Mouse (Mus musculus) ovary, postnatal 36 days (tissue): ENCODE measurements around the gene 1700025G04Rik.
A peak's percentile ranks its signal among the peaks of the same experiment; 100 is the strongest.

ENCODE experiments used
- DNase-seq: peaks from one replicate; pipeline ENCODE4 v3.0.0; 2022; ENCODE audit warnings: low spot score, mixed read lengths

Gene 1700025G04Rik

DNA sequence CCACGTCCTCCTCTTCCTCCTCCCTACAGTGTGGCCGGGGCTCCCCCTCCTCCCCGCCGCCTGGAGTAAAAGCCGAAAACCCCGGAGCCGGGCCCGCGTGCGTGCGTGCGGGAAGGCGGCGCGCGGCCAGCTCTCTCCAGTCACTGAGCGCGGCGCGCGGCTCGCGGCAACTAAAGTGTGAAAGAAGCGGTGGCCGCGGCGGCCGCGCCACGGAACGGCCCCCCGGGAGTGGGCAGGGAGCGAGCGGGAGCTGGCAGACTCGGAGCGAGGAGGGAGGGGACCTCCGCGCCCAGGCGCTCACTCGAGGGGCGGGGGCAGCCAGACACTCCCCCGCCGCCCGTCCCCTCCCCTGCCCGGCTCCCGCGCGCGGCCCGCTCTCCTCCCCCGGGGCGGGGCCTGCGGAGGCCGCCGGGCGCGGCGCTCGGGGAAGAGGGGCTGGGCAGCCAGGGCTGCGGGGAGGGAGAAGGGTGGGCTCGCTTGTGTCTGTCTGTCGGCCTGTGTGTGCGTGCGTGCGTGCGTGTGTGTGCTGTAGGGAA, at the start of gene 1700025G04Rik:
1700025G04Rik (minus strand) TSS at position 108 of the 536 bp plus-strand sequence.
- DNase-seq = peak; percentile 90

- DNase-seq = no peak
Measured at GRCm38 (mm10) chr1:152139496-152139895, 49.6 kb upstream of the 1700025G04Rik start.

DNA sequence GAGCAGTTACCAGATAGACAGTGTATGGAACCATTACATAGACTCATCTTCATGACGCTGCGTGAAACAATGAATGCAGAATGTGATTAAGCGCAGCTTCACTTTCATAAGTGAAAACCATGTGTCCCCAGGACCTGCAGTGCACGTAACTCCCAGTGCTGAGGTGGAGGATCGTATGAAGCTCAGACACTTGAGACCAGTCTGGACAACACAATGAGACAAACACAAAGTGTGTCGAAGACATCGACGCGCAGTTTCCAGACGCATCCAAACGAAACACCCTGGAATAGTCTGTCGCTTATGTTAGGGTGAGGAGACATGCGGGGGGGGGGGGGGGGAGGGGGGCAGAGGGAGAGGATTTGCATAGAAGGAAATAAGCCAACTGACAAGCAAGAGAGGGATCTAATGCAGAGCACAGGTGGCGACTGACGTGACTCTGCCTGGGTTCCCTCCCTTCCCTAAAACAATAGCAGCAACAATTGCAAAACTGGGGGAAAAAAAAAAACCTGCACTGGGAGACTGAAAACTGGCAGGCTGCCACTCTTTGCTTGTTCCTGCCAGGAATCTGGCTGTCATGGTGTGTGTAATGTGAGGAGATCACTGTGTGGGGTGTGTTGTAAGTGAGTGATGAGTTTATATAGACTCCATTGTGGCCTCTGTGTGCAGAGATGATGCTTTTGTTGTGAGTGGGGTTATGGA, 40.3 kb upstream of the 1700025G04Rik start:
- peak; percentile 14 for DNase-seq

GRCm38 (mm10) chr1:152125451-152125850, 35.5 kb upstream of the 1700025G04Rik start:
- DNase-seq = no peak

GRCm38 (mm10) chr1:152110123-152110522, 20.2 kb upstream of the 1700025G04Rik start:
- DNase-seq = no peak

DNA sequence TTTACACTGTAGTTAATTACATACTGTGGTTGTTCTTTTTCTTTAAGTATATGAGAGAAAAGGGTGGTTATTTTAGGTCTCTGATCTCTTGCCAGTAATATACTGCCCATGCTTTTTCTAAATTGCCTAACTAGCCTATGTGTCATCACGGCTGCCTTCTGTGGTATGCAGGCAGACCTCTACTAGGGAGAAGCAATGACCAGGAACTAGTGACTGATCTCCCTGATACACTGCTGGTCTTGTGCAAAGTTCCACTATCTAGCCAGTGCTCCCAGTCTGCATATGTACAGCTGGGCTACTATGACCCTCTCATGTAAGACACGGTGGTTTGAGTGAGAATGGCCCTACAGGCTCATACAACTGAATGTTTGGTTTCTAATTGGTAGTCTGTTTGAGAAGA, 16.2 kb upstream of the 1700025G04Rik start:
- DNase-seq = no peak

DNA sequence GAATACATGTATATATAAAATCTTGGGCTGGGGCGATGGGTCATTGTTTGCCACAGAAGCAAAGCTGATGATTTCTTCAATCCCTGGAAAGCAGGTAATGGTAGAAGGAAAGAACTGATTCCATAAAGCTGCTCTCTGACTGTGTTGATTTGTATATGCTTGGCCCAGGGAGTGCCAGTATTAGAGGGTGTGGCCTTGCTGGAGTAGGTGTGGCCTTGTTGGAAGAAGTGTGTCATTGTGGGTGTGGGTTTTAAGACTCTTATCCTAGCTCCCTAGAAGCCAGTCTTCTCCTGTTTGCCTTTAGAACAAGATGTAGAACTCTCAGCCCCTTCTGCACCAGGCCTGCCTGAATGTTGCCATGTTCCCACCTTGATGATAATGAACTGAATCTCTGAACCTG, 15.3 kb upstream of the 1700025G04Rik start:
- no peak for DNase-seq

DNA sequence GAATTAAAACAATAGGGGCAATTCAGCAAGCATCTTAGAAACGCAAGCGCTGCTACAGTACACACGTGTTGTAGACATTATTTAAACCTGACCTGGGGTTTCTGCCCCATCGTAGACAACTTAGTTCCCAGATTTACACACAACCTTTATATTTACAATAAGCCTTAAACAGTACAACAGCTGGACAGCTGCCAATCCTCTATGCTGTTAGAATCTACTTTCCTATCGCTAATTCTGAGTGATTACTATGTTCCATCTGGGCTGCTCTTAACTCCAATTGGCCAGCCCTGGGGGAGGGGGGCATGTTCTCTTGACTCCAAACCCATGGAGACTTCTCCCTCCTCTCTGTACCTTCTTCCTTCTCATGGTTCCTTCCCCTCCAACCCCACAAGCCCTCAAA, 11.8 kb upstream of the 1700025G04Rik start:
- no peak for DNase-seq

GRCm38 (mm10) chr1:152096045-152096444, 6.1 kb upstream of the 1700025G04Rik start:
- DNase-seq = no peak

- peak; percentile 47 for DNase-seq
Measured at GRCm38 (mm10) chr1:152090564-152091545, 930 bp upstream of the 1700025G04Rik start.

- DNase-seq = peak; percentile 46
Measured at GRCm38 (mm10) chr1:152089526-152089925, 399 bp downstream of the 1700025G04Rik start.

DNA sequence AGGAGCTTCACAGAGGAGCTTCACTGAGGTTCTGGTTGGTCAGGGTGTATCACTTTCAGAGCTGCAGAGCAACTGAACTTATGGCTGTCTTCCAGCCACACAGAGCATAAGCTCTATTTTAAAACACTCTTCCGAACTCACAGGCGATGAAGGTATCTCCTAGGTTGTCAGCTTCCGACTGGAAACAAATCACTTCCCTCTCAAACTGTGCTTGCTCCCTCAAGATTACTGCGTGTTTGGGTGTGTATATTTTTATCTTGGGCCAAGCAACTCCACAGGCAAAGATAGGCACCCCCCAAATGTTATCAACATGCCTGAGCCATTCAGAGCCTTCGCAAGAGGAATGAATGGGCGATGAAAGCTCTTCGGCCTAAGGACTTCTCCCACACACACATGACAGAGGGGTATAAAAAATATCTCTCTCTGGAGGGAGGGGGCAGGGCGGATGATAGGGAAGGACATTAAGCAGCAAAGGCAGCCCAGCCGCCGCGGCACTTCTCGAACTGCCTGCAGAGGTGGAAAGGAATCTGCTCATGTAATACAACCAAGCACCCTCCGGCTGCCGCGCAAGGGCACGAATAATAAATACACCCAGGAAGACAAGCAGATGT, 1.0 kb downstream of the 1700025G04Rik start:
- DNase-seq = peak; percentile 42

GRCm38 (mm10) chr1:152088030-152088429, 1.9 kb downstream of the 1700025G04Rik start:
- no peak for DNase-seq

DNA sequence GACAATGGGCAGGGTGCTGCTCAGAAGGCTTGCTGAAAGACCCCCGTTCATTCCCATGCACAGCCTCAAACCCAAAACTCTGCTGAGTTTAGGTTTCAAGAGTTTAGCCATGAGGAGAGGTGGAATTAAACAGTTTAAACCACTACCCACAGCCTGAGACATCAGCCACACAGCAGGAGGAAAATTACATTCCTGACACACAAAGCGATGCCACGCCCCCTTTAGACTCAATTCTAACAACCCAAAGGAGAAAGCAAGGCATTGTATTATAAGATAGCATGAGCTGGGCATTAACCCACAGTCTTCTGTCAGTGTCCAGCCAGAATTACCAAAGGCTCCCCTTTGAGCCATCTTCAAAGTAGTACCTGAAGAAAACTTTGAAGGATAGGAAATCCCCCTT, 3.0 kb downstream of the 1700025G04Rik start:
- no peak for DNase-seq

- no peak for DNase-seq
Measured at GRCm38 (mm10) chr1:152085561-152085960, 4.4 kb downstream of the 1700025G04Rik start.

- DNase-seq = peak; percentile 21
Measured at GRCm38 (mm10) chr1:152084638-152085345, 5.1 kb downstream of the 1700025G04Rik start.

- DNase-seq = no peak
Measured at GRCm38 (mm10) chr1:152081954-152082711, 7.8 kb downstream of the 1700025G04Rik start.

DNA sequence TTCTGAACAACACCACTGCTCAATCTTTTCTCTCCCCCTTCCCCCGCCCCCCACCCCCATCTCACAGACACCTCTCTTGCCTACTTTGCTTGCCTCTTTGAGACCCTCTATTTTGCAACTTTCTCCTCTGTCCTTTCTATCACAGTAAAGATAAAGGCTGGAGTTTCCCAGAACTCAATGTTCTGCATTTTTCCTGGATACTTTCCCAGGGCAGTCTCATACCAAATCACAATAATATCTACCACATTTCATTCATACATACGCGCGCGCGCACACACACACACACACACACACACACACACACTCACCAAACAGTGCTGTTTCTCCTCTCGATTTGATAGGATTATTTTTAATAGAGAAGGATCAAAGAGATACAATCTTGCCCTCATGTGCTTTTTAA, 8.8 kb downstream of the 1700025G04Rik start:
- no peak for DNase-seq

- DNase-seq = no peak
Measured at GRCm38 (mm10) chr1:152080244-152080643, 9.7 kb downstream of the 1700025G04Rik start.

DNA sequence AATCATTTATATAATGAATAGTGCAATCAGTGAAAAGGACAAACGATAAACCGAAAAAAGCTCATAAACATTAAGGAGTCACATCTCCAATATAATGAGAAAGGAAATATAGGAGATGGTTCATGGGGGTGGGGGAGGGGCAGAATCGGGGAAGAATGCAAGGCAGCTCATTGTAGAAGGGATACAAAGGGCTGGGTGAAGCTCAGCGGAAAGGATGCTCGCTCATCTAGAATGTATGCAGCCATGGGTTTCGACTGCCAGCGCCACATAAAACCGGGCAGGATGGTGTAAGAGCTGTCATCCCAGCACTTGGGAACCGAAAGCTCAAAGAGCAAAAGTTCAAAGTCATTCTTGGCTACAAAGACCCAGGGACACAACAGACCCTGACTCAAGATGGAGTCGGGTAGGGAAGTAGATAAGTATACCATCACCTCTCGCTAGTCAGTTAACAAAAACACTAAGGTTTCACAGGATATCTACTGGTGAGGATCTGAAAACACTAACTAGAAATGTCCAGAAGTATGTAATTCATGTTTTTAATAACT, 12.7 kb downstream of the 1700025G04Rik start:
- DNase-seq = no peak
